Mouse (Mus musculus): ENCODE data around the gene Dync1i2.

DNA sequence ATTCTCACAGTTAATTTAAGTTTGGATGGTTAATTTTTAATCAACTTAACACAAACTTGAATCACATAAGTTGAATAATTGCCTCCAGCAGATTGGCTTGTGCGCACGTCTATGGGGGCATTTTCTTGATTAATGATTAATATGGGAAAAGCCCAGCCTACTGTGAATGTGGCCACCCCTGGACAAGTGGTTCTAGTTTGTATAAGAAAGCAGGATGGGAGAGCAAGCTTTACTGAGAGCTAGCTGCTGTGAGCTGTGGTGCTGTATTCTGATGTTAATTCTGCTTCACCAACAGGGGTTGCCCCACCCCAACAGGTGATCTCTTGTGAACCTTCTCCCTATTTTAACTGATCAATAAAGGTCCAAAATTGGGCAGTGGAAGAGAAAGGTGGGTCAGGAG lies 22.6 kb upstream of the Dync1i2 start:
- no peak for TF ChIP-seq POLR2A (IDR thresholded peaks at IDR 0.05; ENCODE audit: control insufficient read depth, low read depth, low read length)
- no peak for TF ChIP-seq CTCF (IDR thresholded peaks at IDR 0.05; ENCODE audit: control insufficient read depth, insufficient read depth, insufficient replicate concordance, low read depth, low read length)
